Mouse (Mus musculus): ENCODE measurements at regions not wholly inside any gene's neighbourhood (a gene's known extent, or its start where the extent isn't known, plus 50 kb on each side); places are given as distances from the start of the nearest gene placed in this dataset.

- dilution Hi-C loops (cut with MboI; ENCODE audit: extremely low pct_ligation_motif_present, extremely low pct_unique_long_range_greater_than_20kb, low sequenced_read_pairs), result no loop called here
- no peak overlapping the region for H3K4me2 ChIP-seq (ENCODE audit: insufficient read depth, low read depth, poor library complexity, severe bottlenecking)
These were observed 605.1 kb downstream of the Tmem182 start for GRCm38 (mm10) chr1:41410533-41410932.

GRCm38 (mm10) chr1:41411641-41412040 lies 606.2 kb downstream of the Tmem182 start:
- no peaks in the 10 kb centered on the region for H3K27me3 ChIP-seq (replicated peaks)
- dilution Hi-C loops (cut with MboI; ENCODE audit: extremely low pct_ligation_motif_present, extremely low pct_unique_long_range_greater_than_20kb, low sequenced_read_pairs) (no loop called here), in situ Hi-C loops (cut with MboI; ENCODE audit: low pct_ligation_motif_present, low pct_unique_long_range_greater_than_20kb, low sequenced_read_pairs) (no loop called here)

More at GRCm38 (mm10) chr1:41410533-41410932, 605.1 kb downstream of the Tmem182 start:
- H3K27ac ChIP-seq (ENCODE audit: insufficient read depth, low read depth), result no peak overlapping the region
- peaks cover 49% of the 10 kb centered on the region for H3K9me3 ChIP-seq (replicated peaks; ENCODE audit: low read length)
- DNase-seq (ENCODE audit: extremely low read depth), result no peak
- no peaks in the 10 kb centered on the region for H3K27me3 ChIP-seq (replicated peaks)
- H3K36me3 ChIP-seq (replicated peaks in 1 of 2; ENCODE audit: control insufficient read depth in 1 of 2, insufficient read depth in 1 of 2, low read length in 1 of 2), result no peaks in the 10 kb centered on the region
- no peak overlapping the region for H3K9ac ChIP-seq (ENCODE audit: insufficient read depth, low read depth)
- TF ChIP-seq IRF4 (IDR thresholded peaks at IDR 0.05; ENCODE audit: low read depth, low read length), result no peak
- no peak for TF ChIP-seq GABPA (IDR thresholded peaks at IDR 0.05; ENCODE audit: insufficient replicate concordance, low read depth, low read length)
- TF ChIP-seq USF1 (IDR thresholded peaks at IDR 0.05; ENCODE audit: low read depth, low read length), result no peak
- no peak for TF ChIP-seq ETS1 (conservative IDR thresholded peaks at IDR 0.05; ENCODE audit: low read depth, low read length)
- H3K4me3 ChIP-seq (replicated peaks in 1 of 3; ENCODE audit: low read depth in 2 of 3, low read length in 2 of 3, poor library complexity in 1 of 3), result no peak overlapping the region
- H3K4me1 ChIP-seq (ENCODE audit: control insufficient read depth in 1 of 2, insufficient read depth in 2 of 2), result no peaks in the 10 kb centered on the region
- in situ Hi-C loops (cut with MboI; ENCODE audit: low pct_ligation_motif_present, low pct_unique_long_range_greater_than_20kb, low sequenced_read_pairs), result no loop called here
- H3K79me2 ChIP-seq (replicated peaks; ENCODE audit: control insufficient read depth, extremely low read depth, insufficient read depth, poor library complexity, severe bottlenecking), result no peaks in the 10 kb centered on the region

GRCm38 (mm10) chr1:41412078-41412477 lies 606.7 kb downstream of the Tmem182 start:
- in situ Hi-C loops (cut with MboI; ENCODE audit: low pct_ligation_motif_present, low pct_unique_long_range_greater_than_20kb, low sequenced_read_pairs), result no loop called here
- H3K36me3 ChIP-seq (replicated peaks in 1 of 2; ENCODE audit: control insufficient read depth in 1 of 2, insufficient read depth in 1 of 2, low read length in 1 of 2), result no peaks in the 10 kb centered on the region
- dilution Hi-C loops (cut with MboI; ENCODE audit: extremely low pct_ligation_motif_present, extremely low pct_unique_long_range_greater_than_20kb, low sequenced_read_pairs), result no loop called here

More at GRCm38 (mm10) chr1:41411641-41412040, 606.2 kb downstream of the Tmem182 start:
- no peaks in the 10 kb centered on the region for H3K36me3 ChIP-seq (replicated peaks in 1 of 2; ENCODE audit: control insufficient read depth in 1 of 2, insufficient read depth in 1 of 2, low read length in 1 of 2)
- no peak overlapping the region for H3K4me2 ChIP-seq (ENCODE audit: insufficient read depth, low read depth, poor library complexity, severe bottlenecking)
- DNase-seq (ENCODE audit: extremely low read depth), result no peak
- TF ChIP-seq ZMIZ1 (IDR thresholded peaks at IDR 0.05; ENCODE audit: low read depth, low read length), result no peak
- TF ChIP-seq TCF12 (IDR thresholded peaks at IDR 0.05; ENCODE audit: low read depth, low read length), result no peak
- TF ChIP-seq NELFE (IDR thresholded peaks at IDR 0.05; ENCODE audit: low read depth, low read length), result no peak
- TF ChIP-seq ZNF384 (IDR thresholded peaks at IDR 0.05; ENCODE audit: low read depth, low read length), result no peak
- TF ChIP-seq RCOR1 (conservative IDR thresholded peaks at IDR 0.05; ENCODE audit: low read depth, low read length), result no peak
- no peak for TF ChIP-seq USF2 (conservative IDR thresholded peaks at IDR 0.05; ENCODE audit: low read depth, low read length)
- no peak for TF ChIP-seq ELF1 (IDR thresholded peaks at IDR 0.05; ENCODE audit: low read depth, low read length)
- no peak for TF ChIP-seq UBTF (IDR thresholded peaks at IDR 0.05; ENCODE audit: low read depth, low read length)
- TF ChIP-seq SIN3A (IDR thresholded peaks at IDR 0.05; ENCODE audit: low read length), result no peak
- no peak for TF ChIP-seq E2F4 (IDR thresholded peaks at IDR 0.05; ENCODE audit: insufficient replicate concordance, low read depth, low read length)
- TF ChIP-seq MXI1 (IDR thresholded peaks at IDR 0.05; ENCODE audit: low read depth, low read length), result no peak
- TF ChIP-seq USF1 (IDR thresholded peaks at IDR 0.05; ENCODE audit: low read depth, low read length), result no peak
- TF ChIP-seq CHD1 (IDR thresholded peaks at IDR 0.05; ENCODE audit: low read depth, low read length), result no peak
- TF ChIP-seq ETS1 (conservative IDR thresholded peaks at IDR 0.05; ENCODE audit: low read depth, low read length), result no peak
- TF ChIP-seq JUN (IDR thresholded peaks at IDR 0.05; ENCODE audit: insufficient read depth, low read depth, low read length), result no peak
- TF ChIP-seq MEF2A (IDR thresholded peaks at IDR 0.05; ENCODE audit: borderline replicate concordance, low read depth, low read length), result no peak
- TF ChIP-seq CHD2 (IDR thresholded peaks at IDR 0.05; ENCODE audit: low read length), result no peak
- no peak for TF ChIP-seq JUND (conservative IDR thresholded peaks at IDR 0.05; ENCODE audit: low read depth, low read length)
- no peak for TF ChIP-seq ZKSCAN1 (IDR thresholded peaks at IDR 0.05; ENCODE audit: borderline replicate concordance, low read depth, low read length)
- no peak for TF ChIP-seq KAT2A (IDR thresholded peaks at IDR 0.05; ENCODE audit: insufficient replicate concordance, low read length)
- no peaks in the 10 kb centered on the region for H3K79me2 ChIP-seq (replicated peaks; ENCODE audit: control insufficient read depth, extremely low read depth, insufficient read depth, poor library complexity, severe bottlenecking)
- H3K27ac ChIP-seq (ENCODE audit: insufficient read depth, low read depth), result no peak overlapping the region
- H3K9me3 ChIP-seq (replicated peaks; ENCODE audit: low read length), result peaks cover 41% of the 10 kb centered on the region
- H3K4me1 ChIP-seq (ENCODE audit: control insufficient read depth in 1 of 2, insufficient read depth in 2 of 2), result no peaks in the 10 kb centered on the region
- H3K9ac ChIP-seq (ENCODE audit: insufficient read depth, low read depth), result no peak overlapping the region
- H3K4me3 ChIP-seq (replicated peaks in 1 of 3; ENCODE audit: low read depth in 2 of 3, low read length in 2 of 3, poor library complexity in 1 of 3), result no peak overlapping the region

More at GRCm38 (mm10) chr1:41412078-41412477, 606.7 kb downstream of the Tmem182 start:
- no peaks in the 10 kb centered on the region for H3K79me2 ChIP-seq (replicated peaks; ENCODE audit: control insufficient read depth, extremely low read depth, insufficient read depth, poor library complexity, severe bottlenecking)
- no peak overlapping the region for H3K9ac ChIP-seq (ENCODE audit: insufficient read depth, low read depth)
- H3K4me3 ChIP-seq (replicated peaks in 1 of 3; ENCODE audit: low read depth in 2 of 3, low read length in 2 of 3, poor library complexity in 1 of 3), result no peak overlapping the region
- no peaks in the 10 kb centered on the region for H3K27me3 ChIP-seq (replicated peaks)
- TF ChIP-seq EP300 (IDR thresholded peaks at IDR 0.05; ENCODE audit: low read length) (no peak), SMC3 (IDR thresholded peaks at IDR 0.05; ENCODE audit: low read depth, low read length) (no peak)
- no peak for DNase-seq (ENCODE audit: extremely low read depth)
- H3K4me2 ChIP-seq (ENCODE audit: insufficient read depth, low read depth, poor library complexity, severe bottlenecking), result no peak overlapping the region
- no peak overlapping the region for H3K27ac ChIP-seq (ENCODE audit: insufficient read depth, low read depth)
- peaks cover 44% of the 10 kb centered on the region for H3K9me3 ChIP-seq (replicated peaks; ENCODE audit: low read length)
- H3K4me1 ChIP-seq (ENCODE audit: control insufficient read depth in 1 of 2, insufficient read depth in 2 of 2), result no peaks in the 10 kb centered on the region
